Mouse (Mus musculus) adrenal gland, adult 2 months (tissue): ENCODE measurements around the gene Abraxas1. TPM values are rescaled to one million over a fixed set of nuclear protein-coding genes. Genes with fewer than 3 reads are reported as not detected.

Experiments used
- DNase-seq: peaks from one replicate; pipeline ENCODE4 v3.0.0; 2021
- long read RNA-seq: library from polyadenylated mRNA; stranded (forward); transcript quantifications from one replicate; pipeline ENCODE4 v2.0.0, GENCODE M21; 2021
- polyA plus RNA-seq: library from polyadenylated mRNA; depleted of rRNA; stranded (reverse); fragments of >200 nt; gene quantifications from 2 replicates; pipeline ENCODE4 v1.2.3, GENCODE M21; 2012; rRNA removed
- total RNA-seq, 2 experiments: library from RNA; stranded (reverse); gene quantifications; 2 replicates each; pipeline ENCODE4 v1.2.3; 2021

Gene Abraxas1
- total RNA-seq = 10 to 100 TPM; 11.6 to 14.0 TPM
- 1.8 and 2.4 TPM in 2 replicates for polyA plus RNA-seq
- long read RNA-seq, partial matches to known transcripts = 1 of 6 reads
- long read RNA-seq, other reads (novel, unspliced or antisense) = 3 of 6 reads

DNA sequence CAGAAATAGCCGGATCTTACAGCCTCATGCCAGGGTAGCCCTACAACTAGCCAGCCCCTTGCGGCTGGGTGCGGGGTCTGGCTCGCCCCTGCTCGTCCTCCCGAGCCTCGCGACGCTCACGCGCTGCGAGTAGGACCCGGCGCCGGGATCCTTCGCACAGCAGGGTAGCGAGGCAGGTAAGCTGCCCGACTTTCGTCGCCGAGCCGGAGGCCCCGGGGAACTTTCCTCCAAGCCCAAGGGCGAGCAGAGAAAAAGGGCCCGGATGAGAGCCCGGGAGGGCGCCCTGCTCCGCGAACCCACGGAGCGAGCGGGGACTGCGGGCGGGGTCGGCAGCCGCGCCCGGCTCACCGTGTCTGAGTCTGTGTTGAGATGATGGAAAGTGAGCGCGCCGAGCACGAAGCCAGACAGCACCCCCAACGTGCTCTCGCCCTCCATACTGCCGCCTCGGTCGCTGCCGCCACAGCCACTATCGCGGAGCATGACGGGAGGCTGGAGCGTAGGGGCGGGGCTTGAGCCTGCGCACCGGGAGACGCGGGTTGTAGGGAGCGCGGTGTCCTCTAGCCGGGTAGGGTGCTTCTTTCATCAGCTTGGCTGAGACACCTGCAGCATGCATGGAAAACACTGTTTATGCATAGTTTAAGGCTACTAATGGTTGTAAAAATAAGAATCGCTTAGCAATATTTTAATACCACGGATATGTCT is at the start of gene Abraxas1:
Abraxas1 (minus strand) TSS at position 483 of the 702 bp plus-strand sequence.
- peak; percentile 94 for DNase-seq

DNA sequence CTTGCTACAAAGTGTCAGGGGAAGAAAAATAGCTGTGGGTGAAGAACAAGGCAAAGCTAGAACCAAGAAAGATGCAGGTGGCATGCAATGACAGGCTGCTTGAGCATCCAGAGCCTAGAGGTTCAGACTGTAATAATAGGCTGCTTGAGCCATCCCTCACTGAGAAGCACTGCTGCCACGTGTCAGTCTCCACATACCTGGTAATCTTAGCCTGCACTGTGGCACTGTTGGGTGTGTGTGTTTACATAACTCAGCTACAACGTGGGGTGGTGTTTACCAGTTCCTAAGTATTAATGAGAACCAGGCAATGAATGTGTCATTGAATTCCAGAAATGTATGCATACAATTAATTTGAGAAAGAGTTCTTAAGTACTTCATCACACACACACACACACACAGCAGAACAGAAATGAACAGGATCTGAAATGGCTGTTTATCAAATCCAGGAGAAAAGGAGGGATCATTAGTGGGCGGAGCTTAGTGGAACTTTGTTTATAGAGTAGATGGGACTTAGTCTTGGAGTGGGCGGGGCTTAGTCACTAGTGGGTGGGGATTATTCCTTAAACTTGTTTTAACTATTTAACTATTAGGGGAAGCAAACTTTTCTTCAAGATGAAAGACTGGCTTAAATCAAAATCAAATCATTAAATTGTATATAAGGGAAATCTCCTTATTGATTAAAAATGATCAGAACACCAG is 48.6 kb upstream of the Abraxas1 start:
- DNase-seq = no peak

GRCm38 (mm10) chr5:100866183-100866582 is 45.4 kb upstream of the Abraxas1 start:
- DNase-seq = no peak

- peak; percentile 49 for DNase-seq
Measured at GRCm38 (mm10) chr5:100864438-100864837, 43.7 kb upstream of the Abraxas1 start.

- DNase-seq = no peak
Measured at GRCm38 (mm10) chr5:100863091-100863490, 42.3 kb upstream of the Abraxas1 start.

DNA sequence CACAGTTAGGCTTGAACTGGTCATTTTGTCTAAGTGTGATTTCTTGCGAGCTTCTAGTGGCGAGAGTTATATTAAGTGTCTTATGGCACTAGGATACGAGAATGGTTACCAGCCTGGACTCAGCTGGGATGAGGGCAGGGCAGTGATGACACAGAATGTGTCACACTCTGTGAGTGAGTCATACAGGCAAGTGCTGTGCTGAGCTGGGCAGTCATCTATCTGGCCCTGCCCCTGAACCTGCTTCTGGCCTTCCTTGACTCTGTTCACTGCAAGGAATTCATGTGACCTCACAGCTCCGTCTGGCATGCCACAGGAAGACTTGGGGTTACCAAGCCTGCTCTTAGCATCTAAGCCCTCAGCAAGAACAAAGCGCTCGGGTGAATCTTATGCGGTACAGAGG is 41.0 kb upstream of the Abraxas1 start:
- peak; percentile 85 for DNase-seq

GRCm38 (mm10) chr5:100861140-100861539 is 40.4 kb upstream of the Abraxas1 start:
- no peak for DNase-seq

GRCm38 (mm10) chr5:100860417-100861053 is 39.8 kb upstream of the Abraxas1 start:
- DNase-seq = peak; percentile 83

DNA sequence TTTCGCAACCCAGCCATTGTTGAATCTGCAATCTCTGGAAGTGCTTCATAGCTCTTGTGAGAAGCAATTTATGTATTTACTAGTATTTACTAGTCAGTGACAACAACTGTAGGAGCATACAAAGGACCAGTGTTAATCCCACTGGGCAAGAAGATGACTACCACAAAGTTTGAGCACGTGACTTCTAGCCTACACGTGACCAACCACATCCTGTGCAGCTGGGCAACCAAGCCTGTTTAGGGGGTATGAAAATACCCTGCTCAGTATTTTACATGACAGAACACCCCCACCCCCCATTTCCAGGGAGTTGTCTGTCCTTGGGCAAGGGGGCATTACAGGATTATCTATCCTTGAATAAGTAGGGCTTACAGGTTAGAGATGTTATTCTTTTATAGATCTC is 35.8 kb upstream of the Abraxas1 start:
- no peak for DNase-seq

GRCm38 (mm10) chr5:100853963-100854362 is 33.2 kb upstream of the Abraxas1 start:
- DNase-seq = no peak

DNA sequence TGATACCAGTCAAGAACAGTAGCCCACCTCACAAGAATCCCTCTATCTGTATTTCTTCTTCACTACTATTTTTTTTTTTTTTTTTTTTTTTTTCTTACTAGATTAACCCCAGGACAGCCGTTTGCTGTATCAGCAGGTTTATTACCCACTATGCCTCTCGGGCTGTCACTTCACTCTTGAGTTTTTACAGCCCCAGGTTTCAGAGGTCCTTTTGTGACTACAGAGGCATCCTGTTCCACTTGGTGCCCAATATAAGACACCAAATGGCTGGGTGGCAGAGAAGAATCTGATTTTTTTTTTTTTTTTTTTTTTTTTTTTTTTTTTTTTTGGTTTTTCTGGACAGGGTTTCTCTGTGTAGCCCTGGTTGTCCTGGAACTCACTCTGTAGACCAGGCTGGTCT is 26.4 kb upstream of the Abraxas1 start:
- DNase-seq = no peak

DNA sequence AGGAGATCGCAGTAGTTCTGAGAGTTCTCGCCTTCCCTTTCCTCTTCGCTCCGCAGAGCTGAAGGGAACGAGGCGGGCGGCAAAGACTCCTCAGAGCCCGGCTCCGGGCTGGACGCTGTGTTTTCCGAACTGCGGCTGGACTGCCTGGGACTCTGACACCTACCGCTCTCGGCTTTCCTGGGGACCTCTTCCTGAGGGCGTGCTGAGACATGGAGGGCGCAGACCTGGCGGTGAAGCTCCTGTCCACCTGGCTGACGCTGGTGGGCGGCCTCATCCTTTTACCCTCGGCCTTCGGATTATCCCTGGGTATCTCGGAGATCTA is 25.8 kb upstream of the Abraxas1 start:
- DNase-seq = no peak

DNA sequence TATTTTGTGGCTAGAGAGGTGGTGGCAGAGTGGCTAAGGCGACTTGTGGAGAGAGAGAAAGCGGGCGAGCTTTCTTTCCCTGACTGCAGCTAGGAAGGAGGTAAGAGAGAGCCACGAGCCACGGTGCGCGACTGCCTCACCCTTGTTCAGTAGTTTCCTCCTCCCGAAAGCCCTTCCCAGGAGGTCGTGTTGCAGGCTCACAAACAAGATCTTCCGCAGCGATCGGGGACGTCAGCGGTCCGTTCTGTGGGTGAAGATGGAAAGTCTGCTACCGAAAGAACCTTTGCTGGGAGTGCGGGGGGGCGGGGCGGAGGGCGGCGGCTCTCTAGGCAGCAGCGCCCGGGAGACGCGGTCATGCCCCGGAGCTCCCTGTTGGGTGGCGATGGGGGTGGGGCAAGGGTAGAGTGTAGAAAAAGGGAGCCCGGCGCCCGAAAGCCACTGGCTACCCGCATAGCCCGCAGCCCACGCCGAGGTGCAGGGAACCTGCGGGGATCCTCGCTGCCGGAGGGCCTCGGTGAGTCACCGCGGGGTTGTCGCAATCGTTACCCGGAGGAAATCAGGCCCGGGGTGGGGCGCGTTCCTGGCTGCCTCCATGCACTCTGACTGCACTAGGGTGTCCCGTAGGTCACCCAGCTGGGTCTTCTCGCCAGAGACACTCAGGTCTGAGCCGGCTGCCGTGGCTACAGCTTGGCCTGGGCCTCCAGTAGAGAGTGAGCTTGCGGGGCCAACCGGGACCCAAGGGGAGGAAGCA is 25.3 kb upstream of the Abraxas1 start:
- DNase-seq = peak; percentile 94

DNA sequence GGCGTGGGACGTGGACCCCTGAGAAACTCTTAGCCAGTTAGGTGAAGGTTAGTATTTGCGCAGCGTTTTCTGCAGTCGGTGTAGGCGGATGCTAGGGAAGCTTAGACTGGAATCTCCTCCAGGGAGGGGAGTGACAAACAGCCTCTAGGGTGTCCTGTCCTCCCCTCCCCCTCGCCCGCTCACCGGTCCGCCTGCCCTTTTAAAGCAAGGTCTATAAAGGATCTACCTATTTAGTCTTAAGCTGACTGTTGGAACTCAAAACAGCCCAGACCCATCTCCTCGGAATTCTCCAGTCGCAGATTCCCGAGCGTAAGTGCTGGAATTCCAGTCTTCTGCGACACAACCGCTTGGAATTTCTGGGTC is 24.7 kb upstream of the Abraxas1 start, which contains the start of gene Gpat3:
Gpat3 (plus strand) TSS at position 229 of the 363 bp plus-strand sequence.
- DNase-seq = peak; percentile 69

DNA sequence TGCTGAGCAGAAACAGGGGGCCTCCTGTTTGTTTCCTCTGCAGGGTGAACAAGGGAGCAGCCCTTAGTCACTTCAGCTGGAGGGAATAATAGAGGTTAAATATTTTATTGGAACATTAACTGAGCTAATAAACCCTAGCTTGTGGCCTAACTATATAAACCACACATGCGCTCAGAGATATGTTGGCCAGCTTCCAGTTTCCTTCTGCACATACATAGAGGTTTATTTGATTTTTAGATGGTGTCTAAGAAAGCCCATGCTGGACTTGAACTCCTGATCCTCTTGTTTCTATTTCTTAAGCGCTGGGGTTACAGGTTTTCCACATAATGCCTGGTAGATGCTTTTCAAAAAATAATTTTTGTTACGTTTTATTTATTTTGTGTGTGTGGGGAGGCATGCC is 23.7 kb upstream of the Abraxas1 start:
- DNase-seq = no peak

- DNase-seq = no peak
Measured at GRCm38 (mm10) chr5:100837907-100838306, 17.1 kb upstream of the Abraxas1 start.

GRCm38 (mm10) chr5:100835862-100836538 is 15.2 kb upstream of the Abraxas1 start:
- DNase-seq = no peak

DNA sequence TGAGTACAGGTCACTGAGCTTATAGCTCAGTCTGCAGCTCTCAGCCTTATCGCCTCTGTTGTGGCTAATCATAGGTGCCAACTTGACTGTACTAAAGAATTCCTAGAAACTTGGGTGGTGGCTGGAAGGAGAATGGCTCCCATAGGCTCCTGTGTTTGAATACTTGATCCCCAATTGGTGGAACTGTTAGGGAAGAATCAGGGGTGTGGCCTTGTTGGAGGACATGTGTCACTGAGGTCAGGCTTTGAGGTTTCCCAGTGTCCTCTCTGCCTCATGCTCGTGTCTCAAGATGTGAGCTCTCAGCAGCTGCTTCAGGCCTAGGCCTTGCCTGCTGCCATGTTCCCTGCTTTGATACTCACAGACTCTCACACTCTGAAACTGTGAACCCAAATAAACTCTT is 13.1 kb upstream of the Abraxas1 start:
- no peak for DNase-seq

GRCm38 (mm10) chr5:100832680-100833079 is 11.9 kb upstream of the Abraxas1 start:
- no peak for DNase-seq

GRCm38 (mm10) chr5:100828701-100829100 is 7.9 kb upstream of the Abraxas1 start:
- no peak for DNase-seq

GRCm38 (mm10) chr5:100826531-100826930 is 5.8 kb upstream of the Abraxas1 start:
- DNase-seq = no peak

DNA sequence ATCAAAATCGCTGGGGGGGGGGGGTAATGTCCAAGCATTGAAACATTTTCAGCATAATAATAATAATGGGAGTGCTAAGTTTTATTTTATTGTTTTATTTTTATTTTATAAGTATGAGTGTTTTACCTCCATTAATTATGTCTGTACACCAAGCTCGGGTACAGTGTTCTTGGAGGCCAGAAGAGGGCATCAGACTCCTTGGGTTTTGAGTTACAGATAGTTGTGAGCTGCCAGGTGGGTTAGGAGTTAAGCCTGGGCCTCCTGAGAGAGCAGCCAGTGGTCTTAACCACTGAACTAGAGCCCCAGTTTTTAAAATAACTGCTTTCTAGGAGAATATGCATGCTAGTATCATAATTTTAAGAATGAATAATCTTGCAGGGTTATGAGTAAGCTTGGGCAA is 5.2 kb upstream of the Abraxas1 start:
- DNase-seq = no peak
